Mouse (Mus musculus): ENCODE data around the gene Ctnna3. TPM values are rescaled to one million over a fixed set of nuclear protein-coding genes. Genes with fewer than 3 reads are reported as not detected.
"Not testable (repeated sequence)": the region's sequence is repeated elsewhere in the genome, so short reads cannot be mapped to it uniquely, and the experiment has no call there.

Gene Ctnna3
- total RNA-seq, 2 experiments from 2014 or later: not detected

- no peak for ATAC-seq (replicated peaks; ENCODE audit: poor library complexity)
These were observed 700.7 kb downstream of the Ctnna3 start for GRCm38 (mm10) chr10:64130397-64131150.

- no peak for ATAC-seq (replicated peaks; ENCODE audit: poor library complexity)
These were observed 703.6 kb downstream of the Ctnna3 start for GRCm38 (mm10) chr10:64133461-64133860.

DNA sequence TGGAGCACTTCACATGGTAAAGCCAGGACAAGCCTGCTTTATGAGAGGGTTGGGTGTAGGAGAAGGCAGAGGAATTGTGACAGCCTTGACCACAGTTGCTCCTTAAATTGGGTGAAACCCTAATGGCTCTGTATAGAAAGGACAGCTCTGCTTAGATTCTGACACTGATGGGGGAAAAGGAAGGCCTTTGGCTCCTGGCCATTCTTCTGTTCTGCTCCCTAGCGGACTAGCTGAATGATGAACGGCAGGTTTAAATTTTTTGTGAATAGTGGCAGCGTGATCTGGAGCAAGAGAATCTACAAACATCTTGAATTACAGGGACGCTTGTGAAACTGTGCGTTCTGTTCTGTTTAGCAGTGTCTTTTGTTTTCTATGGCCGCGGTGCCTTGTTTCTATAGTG, 705.6 kb downstream of the Ctnna3 start:
- no peak for ATAC-seq (replicated peaks; ENCODE audit: poor library complexity)

- ATAC-seq (replicated peaks; ENCODE audit: poor library complexity): no peak
These were observed 716.6 kb downstream of the Ctnna3 start for GRCm38 (mm10) chr10:64146511-64146910.

GRCm38 (mm10) chr10:64181696-64182095, 751.8 kb downstream of the Ctnna3 start:
- ATAC-seq (replicated peaks; ENCODE audit: poor library complexity): no peak

DNA sequence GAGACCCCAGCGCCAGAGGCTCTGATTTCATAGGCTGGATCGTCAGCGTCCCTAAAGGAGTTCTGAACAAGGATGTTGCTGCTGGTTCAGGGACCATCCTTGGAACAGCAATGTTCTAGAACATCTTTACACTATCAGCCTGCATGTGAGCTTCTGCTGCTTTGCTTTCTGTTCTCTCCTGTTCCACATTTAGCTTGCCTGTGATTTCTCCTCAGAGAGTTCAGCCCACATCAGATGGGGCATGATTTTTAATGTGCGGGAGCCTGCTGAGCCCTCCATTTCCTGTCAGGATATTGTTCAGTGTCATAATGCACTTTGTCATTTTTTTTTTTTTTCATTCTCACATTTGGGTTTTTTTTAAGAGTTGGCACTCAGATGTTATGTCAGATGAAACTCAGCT, 752.8 kb downstream of the Ctnna3 start:
- no peak for ATAC-seq (replicated peaks; ENCODE audit: poor library complexity)

DNA sequence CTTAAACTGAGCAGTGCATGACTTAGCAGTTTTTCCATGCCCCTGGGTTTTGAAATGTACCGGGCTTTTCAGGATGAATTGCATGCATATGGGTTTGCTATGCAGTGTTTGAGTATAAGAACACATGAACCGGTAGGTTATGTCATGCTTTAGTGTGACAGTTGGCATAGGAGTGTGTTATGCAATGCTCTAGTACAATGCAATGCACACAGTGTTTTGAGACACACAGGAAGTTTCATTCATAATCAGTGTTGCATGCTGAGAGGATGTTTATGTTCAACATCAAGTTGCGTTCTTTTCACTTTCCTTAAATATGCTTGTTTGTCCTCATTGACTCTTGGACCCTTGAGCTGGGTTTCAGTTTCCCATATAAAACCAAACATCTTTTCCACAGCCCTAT, 758.1 kb downstream of the Ctnna3 start:
- no peak for ATAC-seq (replicated peaks; ENCODE audit: poor library complexity)

DNA sequence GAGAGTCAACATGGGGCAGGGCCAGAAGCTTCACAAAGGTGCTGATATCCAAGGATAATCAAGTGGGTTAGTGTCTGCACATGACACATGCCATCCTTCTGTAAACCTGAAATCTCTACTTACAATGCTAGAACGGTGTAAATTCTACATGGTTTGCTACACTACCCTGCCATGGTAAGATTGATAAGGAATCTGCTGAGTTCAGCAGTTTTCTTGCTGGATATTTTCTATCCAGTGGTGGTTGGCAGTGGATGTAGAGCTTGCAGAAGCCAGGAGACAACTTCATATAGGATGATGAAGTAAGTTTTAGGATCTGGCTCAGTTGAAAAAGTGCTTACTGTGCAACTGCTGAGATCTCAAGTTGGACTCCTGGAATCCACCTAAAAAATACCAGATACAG, 767.7 kb downstream of the Ctnna3 start:
- no peak for ATAC-seq (replicated peaks; ENCODE audit: poor library complexity)

DNA sequence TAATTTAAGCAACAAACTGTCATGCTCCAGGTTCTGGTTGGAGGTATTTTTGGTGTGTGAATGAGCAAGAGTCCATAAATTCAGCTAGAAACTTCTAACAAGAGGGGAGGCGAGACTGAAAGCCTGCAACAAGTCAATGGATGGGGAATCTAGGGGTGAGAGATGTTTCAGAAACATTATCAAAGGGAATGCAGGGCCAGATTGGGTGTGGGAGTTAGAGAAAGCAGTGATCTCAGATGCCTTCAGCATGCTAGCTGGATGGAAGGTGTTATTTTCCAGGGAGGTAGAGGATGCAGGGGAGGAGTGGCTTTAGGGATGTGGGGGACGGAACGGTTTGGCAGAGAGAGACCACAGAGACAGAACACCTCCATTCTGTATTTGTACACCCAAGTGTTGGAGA, 785.7 kb downstream of the Ctnna3 start:
- no peak for ATAC-seq (replicated peaks; ENCODE audit: poor library complexity)

DNA sequence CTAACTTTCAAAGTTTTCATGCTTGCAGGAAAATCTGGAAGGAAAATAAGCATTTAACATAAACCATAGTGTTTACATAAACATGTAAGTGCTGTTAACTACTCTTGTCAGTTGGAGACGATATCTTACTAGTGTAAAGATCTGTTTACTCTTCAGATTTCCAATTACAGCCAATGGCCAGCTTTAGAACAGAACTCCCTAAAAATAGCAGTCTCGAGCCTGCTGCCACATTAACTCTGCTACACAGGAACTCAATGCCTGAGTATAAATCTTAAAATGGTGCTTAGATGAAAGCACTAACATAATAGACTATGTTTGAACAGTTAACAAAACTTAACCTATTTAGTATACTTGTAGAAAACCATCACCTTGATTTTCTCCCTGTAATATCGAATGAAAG, 793.1 kb downstream of the Ctnna3 start:
- ATAC-seq (replicated peaks; ENCODE audit: poor library complexity): no peak

GRCm38 (mm10) chr10:64224007-64224406, 794.1 kb downstream of the Ctnna3 start:
- no peak for ATAC-seq (replicated peaks; ENCODE audit: poor library complexity)

DNA sequence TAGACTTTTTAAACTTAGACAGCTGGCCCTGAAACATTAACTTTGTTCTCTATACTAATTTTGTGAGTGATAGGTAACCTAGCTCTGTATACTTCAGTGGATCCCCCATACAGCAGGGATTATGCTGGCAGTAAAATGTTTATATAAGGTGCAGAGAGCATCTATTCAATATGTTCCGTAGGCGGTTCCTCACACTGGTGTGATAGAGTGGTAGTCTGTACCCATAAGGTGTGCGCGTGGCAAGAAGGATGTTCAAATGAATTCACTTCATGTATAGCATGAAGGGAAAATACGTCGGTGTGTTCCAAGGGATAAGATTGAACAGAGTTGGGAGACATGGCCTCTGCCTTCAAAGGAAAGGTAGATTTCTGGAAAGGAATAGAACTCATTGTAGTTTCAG, 794.5 kb downstream of the Ctnna3 start:
- ATAC-seq (replicated peaks; ENCODE audit: poor library complexity): no peak

DNA sequence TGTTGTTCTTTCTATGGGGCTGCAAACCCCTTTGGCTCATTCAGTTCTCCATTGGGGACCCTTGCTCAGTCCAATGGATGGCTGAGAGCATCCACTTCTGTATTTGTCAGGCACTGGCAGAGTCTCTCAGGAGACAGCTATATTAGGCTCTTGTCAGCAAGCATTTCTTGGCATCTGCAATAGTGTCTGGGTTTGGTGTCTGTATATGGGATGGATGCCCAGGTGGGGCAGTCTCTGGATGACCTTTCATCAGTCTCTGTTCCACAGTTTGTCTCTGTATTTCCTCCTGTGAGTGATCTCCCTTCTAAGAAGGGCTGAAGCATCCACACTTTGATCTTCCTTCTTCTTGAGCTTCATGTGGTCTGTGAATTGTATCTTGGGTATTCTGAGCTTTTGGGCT, 795.9 kb downstream of the Ctnna3 start:
- not testable (repeated sequence) for ATAC-seq (replicated peaks; ENCODE audit: poor library complexity)

DNA sequence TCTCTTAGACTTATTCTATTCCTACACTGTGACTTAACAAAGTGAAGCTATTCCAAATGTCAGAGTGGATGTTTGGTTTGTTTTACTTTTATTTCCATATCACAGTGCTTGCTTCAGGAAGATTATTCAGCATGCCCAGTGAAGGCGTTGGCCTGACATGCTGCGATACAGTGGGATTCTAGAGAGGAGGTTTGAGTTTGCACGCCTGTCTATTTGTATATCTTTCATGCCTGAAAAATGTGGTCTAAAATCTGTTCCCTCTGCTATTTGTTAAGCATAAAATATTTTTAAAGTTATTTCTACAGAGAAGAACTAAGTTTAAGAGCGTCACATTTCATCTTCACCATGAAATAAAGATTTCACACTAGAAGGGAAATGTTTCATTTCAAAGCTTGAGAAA, 813.5 kb downstream of the Ctnna3 start:
- no peak for ATAC-seq (replicated peaks; ENCODE audit: poor library complexity)

DNA sequence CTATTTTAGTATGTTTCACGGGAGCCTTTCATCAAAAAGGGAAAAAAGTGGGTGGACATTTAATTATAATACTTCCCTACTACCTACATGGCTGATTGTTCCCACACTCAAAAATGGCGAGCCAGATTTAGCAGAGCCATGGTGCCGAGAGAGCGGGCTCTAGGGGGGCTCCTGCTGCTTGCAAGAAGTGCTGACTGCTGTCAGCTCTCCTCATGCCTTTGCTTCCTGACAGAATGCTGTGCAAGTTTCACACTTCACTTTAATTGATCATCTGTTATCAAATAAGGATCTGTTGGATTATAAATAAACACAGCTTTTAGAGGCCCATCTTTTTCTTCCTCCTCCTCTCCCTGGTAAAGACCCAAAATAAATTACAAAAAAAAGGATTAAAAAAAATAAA, 838.3 kb downstream of the Ctnna3 start:
- ATAC-seq (replicated peaks; ENCODE audit: poor library complexity): no peak

GRCm38 (mm10) chr10:64275143-64275542, 845.2 kb downstream of the Ctnna3 start:
- no peak for ATAC-seq (replicated peaks; ENCODE audit: poor library complexity)

DNA sequence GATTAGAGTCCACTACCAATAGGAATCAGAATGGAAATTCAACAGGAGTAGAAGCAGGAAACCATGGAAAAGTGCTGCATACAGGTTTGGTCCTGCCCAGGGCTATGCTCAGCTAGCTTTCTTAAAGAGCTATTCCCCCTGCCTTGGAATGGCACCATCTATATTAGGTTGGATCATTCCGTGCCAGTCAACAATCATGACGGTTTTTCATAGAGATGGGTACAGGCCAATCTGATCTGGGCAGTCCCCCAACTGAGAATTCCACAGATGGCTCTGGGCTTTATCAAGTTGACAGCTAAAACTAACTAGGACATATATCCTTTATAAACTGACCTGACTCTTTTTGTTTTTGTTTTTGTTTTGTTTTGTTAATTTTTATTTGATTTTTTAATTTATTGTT, 848.9 kb downstream of the Ctnna3 start:
- ATAC-seq (replicated peaks; ENCODE audit: poor library complexity): no peak

DNA sequence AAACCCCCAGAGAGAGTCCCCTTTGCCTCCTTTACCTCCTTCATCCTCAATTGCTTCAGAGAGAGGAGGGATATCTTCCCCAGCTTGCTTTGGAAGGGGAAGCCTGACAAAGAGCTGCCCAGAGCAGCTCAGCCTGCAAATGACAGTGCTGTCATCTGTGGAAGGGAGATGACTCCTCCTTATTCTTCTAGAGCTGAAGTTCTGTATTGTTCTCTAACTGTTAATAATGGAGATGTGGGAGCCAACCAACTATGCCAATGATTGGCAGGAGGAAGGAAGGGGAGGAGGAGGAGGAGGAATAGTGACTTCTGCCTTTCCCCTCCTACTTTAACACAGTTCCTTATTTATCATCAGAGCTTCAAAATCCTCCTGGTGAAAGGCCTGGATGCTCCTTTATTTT, 875.9 kb downstream of the Ctnna3 start:
- ATAC-seq (replicated peaks; ENCODE audit: poor library complexity): no peak

- ATAC-seq (replicated peaks; ENCODE audit: poor library complexity): no peak
These were observed 881.9 kb downstream of the Ctnna3 start for GRCm38 (mm10) chr10:64311622-64312292.

DNA sequence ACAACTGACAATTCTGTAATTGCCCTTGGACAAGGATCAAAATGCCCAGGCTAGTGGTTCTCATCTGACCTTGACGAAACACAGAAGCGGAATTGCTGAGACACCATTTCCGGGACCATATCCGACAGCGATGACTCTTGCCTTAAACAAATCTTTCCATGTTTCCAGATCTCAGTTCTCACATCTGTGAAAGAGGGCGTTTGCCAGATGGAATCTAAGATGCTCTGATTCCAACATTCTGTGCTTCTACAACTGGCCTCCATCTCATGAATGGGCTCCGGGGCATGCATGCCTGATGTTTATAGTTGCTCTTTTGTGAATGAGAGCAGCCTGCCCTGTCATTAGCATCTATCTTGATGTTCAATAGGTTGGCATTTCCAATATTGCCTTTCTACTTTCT, 890.4 kb downstream of the Ctnna3 start:
- no peak for ATAC-seq (replicated peaks; ENCODE audit: poor library complexity)

DNA sequence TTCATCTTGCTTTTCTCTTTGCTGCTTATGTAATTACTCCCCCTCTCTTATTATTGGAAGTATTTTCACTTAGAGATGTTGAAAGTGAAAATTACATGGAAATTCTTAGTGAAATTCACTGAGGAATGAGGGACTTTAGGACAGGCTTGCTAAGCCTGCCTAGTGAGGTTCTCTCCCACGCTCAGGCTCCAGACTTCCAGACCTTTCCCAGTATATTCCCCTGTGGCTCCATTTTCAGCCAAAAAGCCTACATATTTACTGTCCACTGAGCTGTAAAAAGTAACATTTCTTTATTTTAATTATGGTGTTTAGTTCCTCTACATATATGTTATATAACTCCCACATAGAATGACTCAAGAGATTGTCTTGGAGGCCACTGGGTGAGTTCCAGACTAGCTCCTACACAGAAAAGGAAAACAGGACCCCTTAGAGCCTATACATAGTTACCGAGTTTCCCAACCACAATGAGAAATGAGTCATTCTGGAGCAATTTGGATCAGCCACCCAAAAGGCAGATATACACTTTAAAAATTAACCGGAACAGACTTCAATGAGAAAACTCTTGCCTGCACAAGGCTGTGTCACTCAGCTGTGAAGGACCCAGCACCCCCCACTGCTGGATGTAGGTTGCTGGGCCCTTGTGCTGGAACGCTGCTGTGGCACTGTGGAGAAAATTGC, 912.9 kb downstream of the Ctnna3 start:
- ATAC-seq (replicated peaks; ENCODE audit: poor library complexity): no peak

- ATAC-seq (replicated peaks; ENCODE audit: poor library complexity): no peak
These were observed 943.4 kb downstream of the Ctnna3 start for GRCm38 (mm10) chr10:64373288-64373687.

All from megakaryocyte progenitor cell, adult 5-6 weeks (primary cell).